Mouse (Mus musculus): ENCODE measurements around the gene Prickle3. TPM values are rescaled to one million over a fixed set of nuclear protein-coding genes. Genes with fewer than 3 reads are reported as not detected.

The Prickle3 gene
- not detected in 2 replicates for total RNA-seq (2014; fragmentation: Nextera tagmentation)
- 0.16 and 0.41 TPM in 2 replicates for total RNA-seq (2017)
- 0.04 TPM in 2 replicates for polyA plus RNA-seq (2012)

DNA sequence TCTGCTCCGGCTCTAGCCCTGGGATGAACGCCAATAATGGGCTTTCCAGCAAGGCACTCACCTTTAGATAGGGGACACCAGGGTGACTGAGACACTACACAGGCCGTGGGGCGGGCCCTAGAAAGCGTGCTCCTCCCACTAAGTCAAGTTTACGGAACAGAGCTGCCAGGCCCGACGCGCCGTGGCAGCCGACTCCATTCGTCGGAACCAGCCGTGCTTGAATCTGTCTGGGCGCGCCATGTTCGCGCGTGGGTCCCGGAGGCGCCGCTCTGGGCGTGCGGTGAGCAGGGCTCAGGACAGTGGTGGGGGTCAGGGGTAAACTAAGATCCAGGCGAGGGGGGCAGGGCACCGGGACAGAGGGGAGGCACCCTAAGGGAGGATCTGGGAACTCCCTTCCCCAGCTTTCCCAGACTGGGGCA lies at the start of gene Prickle3:
Prickle3 (plus strand) TSS at position 40 of the 419 bp plus-strand sequence.
- ATAC-seq (ENCODE audit: extremely low read depth, insufficient number of reproducible peaks, low FRiP score, poor library complexity, severe bottlenecking) (no peak), DNase-seq (ENCODE audit: low spot score) (no peak)
- peaks cover 28% of the 10 kb centered on the region; the same call in 1 of the 2 replicates for H3K27me3 ChIP-seq (ENCODE audit: insufficient read depth, low read length)
- peaks cover 9% of the 10 kb centered on the region for H3K4me1 ChIP-seq (ENCODE audit: insufficient read depth, low read depth, low read length)
- no peak for TF ChIP-seq GATA1 (IDR thresholded peaks at IDR 0.05; ENCODE audit: borderline replicate concordance, low read length)
- no peak within 1 kb of the TSS for H3K4me3 ChIP-seq (ENCODE audit: low read depth, low read length)
- no peaks in the 10 kb centered on the region for H3K36me3 ChIP-seq (replicated peaks)
- H3K9me3 ChIP-seq (replicated peaks): no peaks in the 10 kb centered on the region

DNA sequence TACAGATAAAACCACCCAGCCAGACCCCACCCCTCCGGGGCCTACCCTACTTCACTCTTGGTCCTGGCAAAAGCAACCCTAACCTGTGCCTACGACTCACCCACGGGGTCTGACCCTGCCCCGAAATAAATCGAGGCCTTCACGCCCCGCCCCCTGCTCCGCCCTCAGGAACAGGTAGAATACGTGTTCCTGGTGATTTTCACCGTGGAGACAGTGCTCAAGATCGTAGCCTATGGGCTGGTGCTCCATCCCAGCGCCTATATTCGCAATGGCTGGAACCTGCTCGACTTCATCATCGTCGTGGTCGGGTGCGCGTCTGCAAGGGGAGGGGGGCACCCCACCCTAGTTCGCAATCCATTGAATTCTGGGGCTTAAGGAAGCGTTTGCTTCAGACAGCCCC lies 47.0 kb upstream of the Prickle3 start:
- Histone ChIP-seq H3K4me1 (ENCODE audit: insufficient read depth, low read depth, low read length) (no peaks in the 10 kb centered on the region), H3K4me3 (ENCODE audit: low read depth, low read length) (no peak overlapping the region), H3K9me3 (replicated peaks) (no peaks in the 10 kb centered on the region), H3K27me3 (ENCODE audit: insufficient read depth, low read length) (peaks cover 15% of the 10 kb centered on the region; the same call in 1 of the 2 replicates), H3K36me3 (replicated peaks) (no peaks in the 10 kb centered on the region)
- TF ChIP-seq GATA2 (IDR thresholded peaks at IDR 0.05; ENCODE audit: borderline replicate concordance, low read depth, low read length) (no peak), POLR2AphosphoS5 (IDR thresholded peaks at IDR 0.05; ENCODE audit: insufficient replicate concordance, low read depth, low read length) (no peak), GATA1 (IDR thresholded peaks at IDR 0.05; ENCODE audit: borderline replicate concordance, low read length) (no peak), CTCF (IDR thresholded peaks at IDR 0.05; ENCODE audit: low read depth, low read length) (no peak), TAL1 (conservative IDR thresholded peaks at IDR 0.05; ENCODE audit: low read depth, low read length) (no peak)
- no peak for DNase-seq (ENCODE audit: low spot score)
- ATAC-seq (ENCODE audit: extremely low read depth, insufficient number of reproducible peaks, low FRiP score, poor library complexity, severe bottlenecking): no peak

DNA sequence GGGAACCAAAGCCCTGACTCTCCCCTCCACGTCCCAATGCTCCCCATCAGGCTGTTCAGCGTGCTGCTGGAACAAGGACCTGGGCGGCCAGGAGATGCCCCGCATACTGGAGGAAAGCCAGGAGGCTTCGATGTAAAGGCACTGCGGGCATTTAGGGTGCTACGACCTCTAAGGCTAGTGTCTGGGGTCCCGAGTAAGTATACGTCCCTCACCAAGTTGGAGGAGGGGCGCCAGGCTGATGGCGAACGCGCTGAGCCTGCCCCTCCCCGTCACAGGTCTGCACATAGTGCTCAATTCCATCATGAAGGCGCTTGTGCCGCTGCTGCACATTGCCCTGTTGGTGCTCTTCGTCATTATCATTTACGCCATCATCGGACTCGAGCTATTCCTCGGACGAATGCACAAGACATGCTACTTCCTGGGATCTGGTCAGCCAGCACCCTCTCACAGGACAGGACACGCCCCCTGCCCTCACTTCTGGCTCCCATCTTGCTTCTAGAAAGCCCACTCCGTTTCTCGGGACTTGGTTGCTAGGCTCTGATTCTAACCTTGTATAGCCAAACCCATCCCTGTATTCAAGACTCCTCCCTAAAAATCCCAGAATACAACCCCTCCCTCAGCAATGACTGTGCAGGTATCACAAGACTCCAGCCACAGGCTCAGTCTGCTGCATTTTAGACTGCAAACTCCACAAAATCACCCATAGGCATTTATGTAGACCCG lies 46.4 kb upstream of the Prickle3 start:
- no peak for TF ChIP-seq GATA2 (IDR thresholded peaks at IDR 0.05; ENCODE audit: borderline replicate concordance, low read depth, low read length)
- no peak for TF ChIP-seq GATA1 (IDR thresholded peaks at IDR 0.05; ENCODE audit: borderline replicate concordance, low read length)
- no peak for TF ChIP-seq TAL1 (conservative IDR thresholded peaks at IDR 0.05; ENCODE audit: low read depth, low read length)
- TF ChIP-seq POLR2AphosphoS5 (IDR thresholded peaks at IDR 0.05; ENCODE audit: insufficient replicate concordance, low read depth, low read length): no peak
- TF ChIP-seq CTCF (IDR thresholded peaks at IDR 0.05; ENCODE audit: low read depth, low read length): no peak
- Histone ChIP-seq H3K27me3 (ENCODE audit: insufficient read depth, low read length) (peaks cover 15% of the 10 kb centered on the region; the same call in 1 of the 2 replicates), H3K9me3 (replicated peaks) (no peaks in the 10 kb centered on the region), H3K4me1 (ENCODE audit: insufficient read depth, low read depth, low read length) (no peaks in the 10 kb centered on the region), H3K36me3 (replicated peaks) (no peaks in the 10 kb centered on the region), H3K4me3 (ENCODE audit: low read depth, low read length) (no peak overlapping the region)
- ATAC-seq (ENCODE audit: extremely low read depth, insufficient number of reproducible peaks, low FRiP score, poor library complexity, severe bottlenecking) (no peak), DNase-seq (ENCODE audit: low spot score) (no peak)

DNA sequence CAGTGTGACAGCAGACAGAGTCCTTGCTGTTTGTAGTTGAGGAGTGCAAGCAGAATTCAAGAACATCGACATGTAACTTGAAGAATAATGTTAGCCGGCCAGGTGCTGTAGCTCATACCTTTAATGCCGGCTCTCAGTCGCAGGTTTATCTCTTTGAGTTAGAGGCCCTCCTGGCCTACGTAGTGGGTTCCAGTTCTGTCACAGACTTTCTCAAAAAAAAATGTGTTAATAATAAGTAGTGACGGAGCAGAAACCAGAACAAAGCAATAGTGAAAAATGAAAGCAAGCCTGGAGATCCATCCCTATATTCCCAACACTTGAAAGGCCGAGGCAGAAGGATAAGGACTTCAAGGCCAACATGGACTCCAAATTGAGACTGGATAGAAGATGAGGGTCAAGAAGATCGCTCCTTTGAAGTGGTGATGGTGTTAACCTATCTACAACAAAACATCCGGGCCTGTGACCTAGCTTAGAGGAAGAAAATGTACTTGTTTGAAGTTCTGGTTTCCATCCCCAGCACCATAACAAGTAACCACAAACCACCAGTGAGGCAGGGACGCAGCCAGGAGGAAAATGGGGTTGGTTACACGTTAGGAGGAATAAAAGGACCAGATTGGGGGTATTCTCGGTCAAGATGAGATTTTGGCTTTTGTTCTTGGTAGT lies 39.0 kb upstream of the Prickle3 start:
- no peaks in the 10 kb centered on the region for H3K4me1 ChIP-seq (ENCODE audit: insufficient read depth, low read depth, low read length)
- TF ChIP-seq CTCF (IDR thresholded peaks at IDR 0.05; ENCODE audit: low read depth, low read length) (no peak), TAL1 (conservative IDR thresholded peaks at IDR 0.05; ENCODE audit: low read depth, low read length) (no peak), GATA2 (IDR thresholded peaks at IDR 0.05; ENCODE audit: borderline replicate concordance, low read depth, low read length) (no peak), GATA1 (IDR thresholded peaks at IDR 0.05; ENCODE audit: borderline replicate concordance, low read length) (no peak), POLR2AphosphoS5 (IDR thresholded peaks at IDR 0.05; ENCODE audit: insufficient replicate concordance, low read depth, low read length) (no peak)
- H3K4me3 ChIP-seq (ENCODE audit: low read depth, low read length): no peak overlapping the region
- peaks cover 7% of the 10 kb centered on the region; the same call in 1 of the 2 replicates for H3K27me3 ChIP-seq (ENCODE audit: insufficient read depth, low read length)
- no peaks in the 10 kb centered on the region for H3K9me3 ChIP-seq (replicated peaks)
- DNase-seq (ENCODE audit: low spot score): no peak
- no peak for ATAC-seq (ENCODE audit: extremely low read depth, insufficient number of reproducible peaks, low FRiP score, poor library complexity, severe bottlenecking)
- no peaks in the 10 kb centered on the region for H3K36me3 ChIP-seq (replicated peaks)

DNA sequence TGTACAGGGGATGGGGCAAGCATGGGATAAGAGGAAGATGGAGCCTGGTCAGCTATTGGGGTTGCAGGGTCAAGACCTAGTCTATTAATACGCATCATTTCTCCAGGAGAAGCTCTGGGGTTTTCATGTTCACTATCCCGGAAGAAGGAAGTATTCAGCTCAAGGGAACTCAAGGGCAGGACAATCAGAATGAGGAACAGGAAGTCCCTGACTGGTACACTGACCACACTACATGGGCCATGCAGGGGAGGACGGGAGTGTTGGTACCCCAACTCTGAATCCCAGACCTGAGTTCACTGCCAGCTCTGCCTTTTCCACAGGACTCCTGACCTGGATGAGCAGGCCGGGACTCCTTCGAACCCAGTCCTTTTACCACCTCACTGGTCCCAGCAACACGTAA lies 24.5 kb upstream of the Prickle3 start:
- H3K27me3 ChIP-seq (ENCODE audit: insufficient read depth, low read length): peaks cover 5% of the 10 kb centered on the region; the same call in 1 of the 2 replicates
- no peaks in the 10 kb centered on the region for H3K9me3 ChIP-seq (replicated peaks)
- H3K4me3 ChIP-seq (ENCODE audit: low read depth, low read length): no peak overlapping the region
- TF ChIP-seq CTCF (IDR thresholded peaks at IDR 0.05; ENCODE audit: low read depth, low read length) (no peak), TAL1 (conservative IDR thresholded peaks at IDR 0.05; ENCODE audit: low read depth, low read length) (no peak), GATA1 (IDR thresholded peaks at IDR 0.05; ENCODE audit: borderline replicate concordance, low read length) (no peak), GATA2 (IDR thresholded peaks at IDR 0.05; ENCODE audit: borderline replicate concordance, low read depth, low read length) (no peak), POLR2AphosphoS5 (IDR thresholded peaks at IDR 0.05; ENCODE audit: insufficient replicate concordance, low read depth, low read length) (no peak)
- ATAC-seq (ENCODE audit: extremely low read depth, insufficient number of reproducible peaks, low FRiP score, poor library complexity, severe bottlenecking) (no peak), DNase-seq (ENCODE audit: low spot score) (no peak)
- H3K36me3 ChIP-seq (replicated peaks): no peaks in the 10 kb centered on the region
- no peaks in the 10 kb centered on the region for H3K4me1 ChIP-seq (ENCODE audit: insufficient read depth, low read depth, low read length)

DNA sequence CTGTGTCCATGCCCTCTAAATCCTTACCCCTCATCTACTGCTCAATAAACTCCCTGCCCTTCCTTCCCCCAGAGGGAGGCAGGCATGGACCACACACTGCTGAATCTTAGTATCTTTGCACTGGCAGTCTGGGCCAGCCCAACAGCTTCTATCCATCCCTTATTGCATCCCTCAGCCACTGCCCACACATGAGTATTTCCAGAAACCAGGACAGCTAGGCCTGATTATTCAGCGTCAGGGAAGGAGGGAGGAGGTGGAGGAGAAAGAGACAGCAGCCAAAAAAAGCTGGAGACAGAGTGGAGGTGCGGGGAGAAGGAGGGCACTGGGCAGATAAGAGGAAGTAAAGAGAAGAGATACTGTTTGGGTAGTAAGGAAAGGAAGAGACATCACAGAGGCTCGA lies 22.0 kb upstream of the Prickle3 start:
- H3K27me3 ChIP-seq (ENCODE audit: insufficient read depth, low read length): peaks cover 10% of the 10 kb centered on the region; the same call in 1 of the 2 replicates
- H3K36me3 ChIP-seq (replicated peaks): no peaks in the 10 kb centered on the region
- TF ChIP-seq TAL1 (conservative IDR thresholded peaks at IDR 0.05; ENCODE audit: low read depth, low read length) (no peak), POLR2AphosphoS5 (IDR thresholded peaks at IDR 0.05; ENCODE audit: insufficient replicate concordance, low read depth, low read length) (no peak), GATA1 (IDR thresholded peaks at IDR 0.05; ENCODE audit: borderline replicate concordance, low read length) (no peak), GATA2 (IDR thresholded peaks at IDR 0.05; ENCODE audit: borderline replicate concordance, low read depth, low read length) (no peak), CTCF (IDR thresholded peaks at IDR 0.05; ENCODE audit: low read depth, low read length) (no peak)
- H3K4me3 ChIP-seq (ENCODE audit: low read depth, low read length): no peak overlapping the region
- 0 out of 2 replicates have a peak, but pooled peaks cover 6% of the 10 kb centered on the region for H3K4me1 ChIP-seq (ENCODE audit: insufficient read depth, low read depth, low read length)
- H3K9me3 ChIP-seq (replicated peaks): no peaks in the 10 kb centered on the region
- no peak for ATAC-seq (ENCODE audit: extremely low read depth, insufficient number of reproducible peaks, low FRiP score, poor library complexity, severe bottlenecking)
- DNase-seq (ENCODE audit: low spot score): no peak
